Mouse (Mus musculus): ENCODE data around the gene Actl10. TPM values are rescaled to one million over a fixed set of nuclear protein-coding genes. Genes with fewer than 3 reads are reported as not detected.
A peak's percentile ranks its signal among the peaks of the same experiment; 100 is the strongest.

Gene Actl10
- not detected for total RNA-seq (2021)
- long read RNA-seq, experiment 1 = 0 reads
- long read RNA-seq, experiment 2 = 0 reads

DNA sequence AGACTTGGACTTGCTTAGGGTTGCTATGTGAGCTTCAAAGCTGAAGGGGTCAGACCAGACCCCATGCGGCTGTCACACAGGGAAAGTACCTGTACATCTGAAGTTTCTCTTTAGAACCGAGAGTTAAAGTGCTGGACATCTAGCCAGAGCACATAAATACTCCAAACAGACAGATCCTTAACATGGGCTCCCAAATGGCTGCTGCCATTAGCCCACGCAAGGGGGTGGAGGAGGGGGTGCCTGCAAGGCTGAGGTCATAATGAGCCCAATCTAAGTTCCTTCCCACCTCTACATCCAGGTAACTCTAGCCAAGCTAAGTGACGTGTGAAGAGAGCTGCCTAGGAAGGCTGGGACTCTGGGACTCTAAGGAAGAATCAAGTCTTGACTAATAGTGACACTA is at the start of gene Actl10:
Actl10 (plus strand) TSS at position 301 of the 400 bp plus-strand sequence.
- DNase-seq = no peak

DNA sequence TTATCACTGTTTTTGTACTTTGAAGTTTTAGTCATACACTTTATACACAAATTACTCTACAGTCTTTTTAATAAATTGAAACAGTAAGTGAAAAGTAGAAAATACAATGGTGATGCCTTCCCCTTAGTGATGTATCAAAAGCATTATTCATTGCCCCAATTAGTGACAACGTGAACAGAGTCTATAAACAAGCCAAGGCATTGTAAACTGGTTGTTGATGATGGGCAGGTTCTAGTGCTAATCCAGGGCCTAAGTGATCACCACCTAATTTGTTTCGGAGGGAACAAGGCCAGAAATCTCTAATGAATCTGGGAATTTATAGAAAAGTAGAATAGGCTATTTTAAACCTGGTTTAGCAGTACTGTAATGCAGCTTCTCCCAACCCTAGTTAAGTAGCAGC is 44.5 kb upstream of the Actl10 start:
- no peak for DNase-seq

DNA sequence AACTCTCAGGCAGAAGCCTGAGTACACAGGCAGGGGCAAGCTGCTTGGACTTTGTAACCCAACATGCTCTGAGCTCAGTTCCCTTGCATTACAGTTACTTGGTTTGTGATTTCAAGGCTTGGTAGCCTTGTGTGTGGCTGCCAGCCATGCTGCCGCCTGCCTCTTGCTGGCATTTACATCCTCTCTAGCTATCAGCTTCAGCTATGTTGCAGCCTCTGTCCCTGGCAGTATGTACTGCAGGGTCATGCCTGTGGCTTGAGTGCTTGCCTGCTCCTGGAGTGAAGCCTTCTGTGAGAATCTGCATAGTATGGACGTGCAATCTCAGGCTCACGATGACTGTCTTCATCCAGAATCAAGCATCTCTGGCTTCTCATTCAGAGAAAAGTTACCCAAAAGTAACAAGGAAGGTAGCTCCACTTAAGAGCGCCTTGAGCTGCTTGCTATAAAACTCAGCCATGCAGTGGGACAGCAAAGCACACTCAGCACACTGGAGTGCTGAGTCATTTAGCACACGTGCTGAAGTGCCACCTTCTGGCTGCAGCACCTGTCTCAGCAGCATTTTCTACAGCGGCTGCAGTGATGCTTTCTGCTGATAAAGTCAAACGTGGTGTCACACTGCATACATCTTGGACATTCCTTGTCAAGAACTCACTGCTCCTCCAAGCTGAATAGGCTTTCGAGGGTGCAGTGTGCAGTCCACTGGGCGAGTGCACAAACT is 43.9 kb upstream of the Actl10 start:
- peak; percentile 32 for DNase-seq

DNA sequence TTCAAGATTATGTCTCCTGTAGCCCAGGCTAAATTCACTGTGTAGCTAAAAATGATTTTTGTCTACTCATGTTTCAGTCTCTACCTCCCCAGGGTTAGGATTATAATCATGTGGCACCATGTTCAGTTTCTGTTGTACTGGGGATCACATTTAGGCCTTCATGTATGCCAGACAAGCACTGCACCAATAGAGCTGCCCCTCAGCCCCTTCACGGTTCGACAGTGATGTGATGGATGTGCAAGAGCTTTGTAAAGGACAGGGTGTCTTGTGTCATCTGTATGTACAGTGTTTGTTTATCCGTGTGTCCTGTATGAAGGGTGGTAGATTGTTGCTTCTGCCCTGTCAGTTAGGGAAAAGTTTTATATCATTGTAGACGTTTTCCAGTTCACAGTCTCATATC is 43.1 kb upstream of the Actl10 start:
- no peak for DNase-seq

DNA sequence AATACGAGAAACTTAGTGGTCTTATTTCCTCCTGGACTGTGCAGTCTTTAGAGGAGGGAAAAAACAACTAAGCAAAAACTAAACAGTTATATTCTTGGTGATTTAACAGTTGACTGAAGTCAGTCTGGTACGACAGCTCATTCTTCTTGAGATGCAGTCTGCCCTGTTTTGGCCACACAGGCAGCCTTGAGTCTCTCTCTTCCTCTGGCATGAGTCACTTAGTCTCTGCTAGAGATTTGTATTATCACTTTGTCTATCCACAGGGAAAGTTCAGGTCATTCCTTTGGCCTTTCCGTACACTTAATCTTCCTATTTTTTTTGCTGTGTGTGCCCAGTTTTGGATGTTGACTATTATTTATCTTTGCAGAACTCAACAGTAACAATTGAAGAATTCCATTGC is 41.4 kb upstream of the Actl10 start:
- DNase-seq = peak; percentile 26

DNA sequence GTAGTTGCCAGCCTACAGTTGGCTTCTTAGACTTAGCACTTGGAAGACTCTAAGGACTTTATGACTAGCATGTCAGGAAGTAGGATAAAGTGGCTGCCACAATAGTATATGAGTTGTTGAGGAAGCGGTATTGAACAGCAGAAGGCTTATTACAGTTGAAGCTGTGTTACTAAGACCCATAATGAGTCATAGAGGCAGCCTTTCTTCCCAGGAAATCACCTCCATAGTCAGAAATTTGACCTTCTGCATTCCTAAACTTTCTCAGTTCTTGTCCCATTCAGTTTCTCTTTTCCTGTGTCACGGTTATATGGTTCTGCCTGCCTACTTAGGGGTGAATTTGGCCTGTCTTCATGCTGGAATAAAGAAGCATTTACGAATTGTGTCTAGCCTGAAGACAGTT is 34.6 kb upstream of the Actl10 start:
- no peak for DNase-seq

DNA sequence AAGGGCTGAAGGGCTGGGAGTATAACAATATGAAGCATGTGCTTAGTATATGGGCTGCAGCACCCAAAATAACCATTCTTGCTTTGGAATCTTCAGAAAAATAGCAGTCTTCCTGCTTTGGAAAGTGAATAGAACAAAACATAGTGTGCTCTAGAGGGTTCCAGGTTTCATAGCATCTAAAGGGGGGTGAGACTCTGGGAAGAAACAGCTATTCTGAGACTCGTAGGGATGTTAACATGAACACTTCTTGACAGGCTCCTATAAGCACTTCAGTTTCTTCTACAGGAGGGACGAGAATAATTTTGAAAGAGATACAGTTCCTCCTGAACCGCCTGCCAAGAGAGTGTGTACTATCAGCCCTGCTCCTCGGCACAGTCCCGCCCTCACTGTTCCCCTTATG is 34.2 kb upstream of the Actl10 start:
- DNase-seq = no peak

DNA sequence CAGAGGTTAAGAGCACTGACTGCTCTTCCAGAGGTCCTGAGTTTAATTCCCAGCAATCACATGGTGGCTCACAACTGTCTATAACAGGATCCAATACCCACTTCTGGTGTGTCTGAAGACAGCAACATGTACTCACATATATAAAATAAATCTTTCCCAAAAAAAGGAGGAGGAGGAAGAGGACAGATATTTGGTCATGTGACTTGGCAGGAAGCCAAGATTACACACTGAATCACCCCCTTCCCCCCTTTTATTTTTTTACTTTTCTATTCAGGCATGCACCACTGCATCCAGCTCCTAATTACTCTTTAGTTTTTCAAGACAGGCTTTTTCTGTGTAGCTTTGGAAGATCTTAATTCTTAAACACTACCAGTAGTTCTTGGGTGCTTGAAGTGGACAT is 30.1 kb upstream of the Actl10 start:
- no peak for DNase-seq

DNA sequence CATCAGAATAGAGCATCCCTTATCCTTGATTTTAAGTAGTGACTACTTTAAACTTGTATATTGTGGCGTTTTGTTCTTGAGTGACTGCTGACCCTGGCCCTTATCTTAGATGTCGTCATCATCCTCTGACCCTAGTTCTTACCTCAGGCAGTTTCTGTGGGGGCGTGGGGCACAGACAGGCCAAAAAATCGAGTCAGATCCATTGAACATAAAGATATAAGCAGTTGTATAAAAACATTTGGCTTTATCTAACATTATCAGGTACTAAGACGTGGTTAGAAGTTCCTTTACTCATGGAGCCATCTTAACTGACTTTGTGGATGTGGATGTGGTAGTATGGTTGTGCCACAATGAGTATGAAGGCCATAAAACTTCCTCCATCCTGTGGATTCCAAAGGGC is 29.2 kb upstream of the Actl10 start:
- no peak for DNase-seq

DNA sequence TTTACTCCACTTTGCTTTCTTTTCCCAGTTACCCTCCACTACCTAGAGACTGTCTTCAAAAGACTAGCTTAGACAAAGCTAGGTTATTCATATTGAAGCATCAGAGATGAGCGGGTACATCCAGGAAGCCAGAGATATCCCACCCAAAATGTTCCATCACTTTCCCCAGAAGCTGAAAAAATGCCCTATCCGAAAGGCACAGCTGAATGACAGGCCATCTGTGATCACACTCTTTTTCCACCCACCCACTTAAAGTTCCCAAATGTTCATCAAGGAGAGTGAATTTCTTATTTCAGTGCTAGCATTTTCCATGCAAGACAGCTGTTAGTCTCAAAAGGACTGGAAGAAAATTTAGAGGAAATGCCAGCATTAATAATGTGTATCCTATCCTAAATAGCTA is 26.3 kb upstream of the Actl10 start:
- no peak for DNase-seq

DNA sequence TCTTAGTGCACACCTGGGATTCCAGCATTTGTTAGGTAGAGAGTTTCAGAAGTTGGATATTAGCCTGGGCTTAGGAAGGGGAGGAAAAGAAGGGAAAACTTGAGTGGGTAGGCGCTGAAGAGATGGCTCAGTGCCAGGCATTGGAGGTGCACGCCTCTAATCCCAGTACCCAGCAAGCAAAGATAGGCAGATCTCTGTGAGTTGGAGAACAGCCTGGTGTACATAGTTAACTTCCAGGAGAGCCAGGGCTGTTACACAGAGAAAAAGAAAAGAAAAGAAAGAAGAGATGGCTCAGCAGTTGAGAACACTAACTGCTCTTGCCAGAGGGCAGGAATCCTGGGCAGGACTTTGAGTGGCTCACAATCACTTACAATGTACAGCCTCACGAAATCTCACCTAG is 25.0 kb upstream of the Actl10 start:
- no peak for DNase-seq

DNA sequence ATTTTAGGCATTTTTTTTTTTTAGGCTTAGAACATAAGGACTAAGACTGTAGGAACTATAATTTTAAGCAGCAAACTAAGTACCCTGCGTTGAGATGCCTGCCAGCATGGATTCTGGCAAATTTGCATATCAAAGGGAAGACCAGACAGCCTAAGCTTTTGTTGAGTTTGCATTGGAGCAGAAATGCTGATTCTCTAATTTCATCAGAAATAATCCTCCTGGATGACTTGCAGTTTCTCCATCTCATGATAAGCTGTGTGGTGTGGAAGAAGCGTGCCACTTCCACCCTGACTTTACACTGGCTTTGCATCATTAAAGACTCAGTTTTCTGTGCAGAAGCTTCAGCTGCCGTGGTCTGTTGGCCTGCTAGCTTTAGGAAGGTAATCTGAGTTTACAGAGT is 18.7 kb upstream of the Actl10 start:
- DNase-seq = no peak

DNA sequence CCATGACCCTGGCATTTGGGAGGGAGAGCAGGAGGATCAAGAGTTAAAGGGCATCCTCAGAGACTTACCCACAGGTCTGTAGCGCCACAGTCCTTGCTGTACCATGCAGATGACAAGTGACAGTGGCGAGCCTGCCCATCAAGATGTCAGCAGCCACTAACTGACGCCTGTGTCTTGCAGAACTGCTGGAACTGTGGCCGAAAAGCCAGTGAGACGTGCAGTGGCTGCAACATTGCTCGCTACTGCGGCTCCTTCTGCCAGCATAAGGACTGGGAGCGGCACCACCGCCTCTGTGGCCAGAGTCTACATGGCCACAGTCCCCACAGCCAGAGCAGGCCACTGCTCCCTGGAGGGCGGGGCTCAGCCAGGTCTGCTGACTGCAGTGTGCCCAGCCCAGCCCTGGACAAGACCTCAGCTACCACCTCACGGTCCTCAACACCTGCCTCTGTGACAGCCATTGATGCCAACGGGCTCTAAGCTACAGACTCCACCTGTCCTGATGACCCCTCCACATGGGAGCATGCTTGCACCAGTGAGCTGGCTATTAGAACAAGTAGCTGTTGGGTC is 16.8 kb upstream of the Actl10 start:
- no peak for DNase-seq

DNA sequence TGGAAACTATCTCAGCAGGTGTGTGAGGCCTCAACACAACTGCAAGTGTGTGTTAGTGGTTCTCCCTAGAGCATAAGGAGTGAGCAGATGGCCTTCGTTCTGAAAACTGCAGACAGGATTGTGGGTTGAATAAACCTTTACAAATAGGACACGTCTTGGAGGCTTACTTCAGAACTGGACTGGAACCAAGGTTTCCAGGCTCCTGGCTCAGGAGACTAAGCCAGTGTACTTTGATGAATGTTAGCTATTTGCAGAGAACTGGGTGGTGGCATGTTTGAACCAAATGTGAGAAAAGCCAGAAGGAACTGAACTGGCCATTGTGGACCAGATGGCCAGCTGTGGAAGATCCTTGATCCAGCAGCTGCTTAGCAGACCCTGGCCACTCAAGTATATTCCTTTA is 13.3 kb upstream of the Actl10 start:
- DNase-seq = no peak

DNA sequence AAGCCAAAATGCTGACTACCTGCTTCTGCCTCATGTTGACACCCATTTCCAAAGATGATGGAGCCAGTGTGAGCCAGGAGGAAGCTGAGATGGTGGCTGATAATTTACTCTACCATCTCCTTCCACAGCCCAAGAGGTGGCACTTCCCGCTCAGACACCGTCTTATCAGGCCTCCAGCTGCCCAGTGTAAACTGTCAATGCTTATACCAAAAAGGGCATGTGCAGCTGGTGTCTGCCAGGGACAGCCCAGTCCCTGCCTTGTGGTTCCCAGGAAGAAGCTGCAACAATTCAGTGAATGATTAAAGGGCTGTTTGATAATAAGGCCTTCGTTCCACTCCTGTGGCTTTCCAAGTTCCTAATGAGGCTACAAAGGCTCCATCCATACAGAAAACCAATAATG is 12.9 kb upstream of the Actl10 start:
- DNase-seq = no peak

DNA sequence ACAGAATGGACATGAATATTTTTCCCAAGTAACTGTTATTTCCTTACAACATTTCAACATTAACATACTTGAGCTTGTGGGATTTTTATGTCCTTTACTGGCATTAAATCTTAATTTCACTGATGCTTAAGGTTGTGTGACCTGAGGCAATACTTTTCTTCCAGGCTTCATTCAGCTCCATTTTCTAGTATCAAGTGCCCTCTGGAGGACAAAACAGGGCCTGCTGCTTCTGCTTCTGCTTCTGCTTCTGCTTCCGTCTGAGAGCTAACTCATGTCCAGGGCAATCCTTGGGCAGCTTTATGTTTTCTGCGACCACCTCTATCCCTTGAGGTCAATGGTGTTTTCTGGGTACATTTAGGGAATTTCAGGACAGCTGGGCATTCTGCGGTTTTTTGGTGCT is 11.9 kb upstream of the Actl10 start:
- DNase-seq = peak; percentile 64

DNA sequence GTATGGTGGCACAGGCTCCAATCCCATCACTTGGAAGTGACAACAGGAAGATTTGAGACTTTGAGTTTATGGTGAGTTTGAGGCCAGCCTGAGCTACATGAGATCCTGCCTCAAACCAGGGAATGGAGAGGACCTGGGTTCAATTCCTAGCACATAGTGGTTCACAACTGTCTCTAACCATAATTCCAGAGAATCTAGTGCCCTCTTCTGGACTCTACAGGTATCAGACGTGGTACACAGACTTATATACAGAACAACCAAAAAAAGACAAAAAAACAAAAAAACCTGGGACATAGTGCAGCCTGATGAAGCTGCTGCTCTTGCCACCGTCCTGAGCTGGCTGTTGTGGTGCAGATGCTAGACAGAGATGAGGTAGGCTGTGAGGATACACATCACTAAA is 9.9 kb upstream of the Actl10 start:
- DNase-seq = no peak

DNA sequence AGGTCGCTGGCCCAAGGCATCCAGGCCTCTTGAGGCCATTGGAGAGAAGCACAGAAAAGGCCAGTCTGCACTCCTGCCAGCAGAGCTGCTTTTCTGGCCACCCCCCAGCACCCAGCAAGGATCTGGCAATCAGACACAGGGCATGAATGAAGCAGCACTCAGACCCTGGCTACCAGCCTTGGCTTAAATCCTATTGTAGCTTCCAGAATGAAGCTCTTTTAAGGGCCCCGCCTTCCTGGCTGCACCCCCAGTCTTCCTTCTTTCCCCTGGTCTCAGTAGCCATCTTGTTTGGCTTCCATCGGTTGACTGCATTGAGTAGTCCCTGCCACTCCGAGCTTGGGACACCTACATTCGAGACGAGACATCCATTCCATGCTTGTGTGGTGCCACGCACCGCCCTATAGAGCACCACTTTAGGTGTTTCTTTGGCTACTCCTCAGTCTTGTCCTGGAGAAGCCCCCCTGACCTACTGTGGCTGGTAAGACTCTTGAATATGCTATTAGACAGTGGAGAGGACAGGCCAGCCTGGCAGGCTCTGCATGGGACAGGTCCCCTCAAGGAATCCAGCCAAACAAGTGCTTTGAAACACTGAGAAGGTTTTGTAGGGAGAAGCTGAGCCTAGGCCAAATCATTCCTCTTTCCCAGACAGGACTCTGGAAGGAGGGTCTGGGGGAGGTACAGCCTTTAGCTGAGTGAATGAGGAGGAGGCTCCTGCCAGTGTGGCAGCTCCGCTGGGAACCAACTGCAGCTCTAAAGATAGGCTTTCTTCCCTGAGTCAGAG is 7.8 kb upstream of the Actl10 start:
- DNase-seq = peak; percentile 74

DNA sequence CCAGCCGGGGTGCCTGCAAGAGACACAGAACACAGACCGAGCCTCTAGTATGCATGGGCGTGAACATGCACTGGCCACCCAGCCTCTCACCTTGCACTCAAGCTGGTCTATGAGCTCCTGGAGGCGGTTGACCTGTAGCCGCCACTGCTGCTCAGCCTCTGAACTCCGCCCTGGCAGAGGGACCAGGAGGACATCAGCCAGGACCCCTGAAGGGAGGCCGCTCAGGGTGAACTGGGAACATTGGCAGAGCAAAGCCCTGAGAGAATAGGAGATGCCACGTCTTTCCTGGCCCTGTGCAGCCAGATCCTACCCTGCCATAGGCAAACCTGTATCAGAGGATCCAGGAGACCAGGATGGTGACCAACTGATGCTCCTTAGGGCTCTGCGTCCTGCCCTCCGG is 4.9 kb upstream of the Actl10 start, which contains the start of gene 1700003F12Rik:
1700003F12Rik (plus strand) TSS at position 375 of the 400 bp plus-strand sequence.
- no peak for DNase-seq

DNA sequence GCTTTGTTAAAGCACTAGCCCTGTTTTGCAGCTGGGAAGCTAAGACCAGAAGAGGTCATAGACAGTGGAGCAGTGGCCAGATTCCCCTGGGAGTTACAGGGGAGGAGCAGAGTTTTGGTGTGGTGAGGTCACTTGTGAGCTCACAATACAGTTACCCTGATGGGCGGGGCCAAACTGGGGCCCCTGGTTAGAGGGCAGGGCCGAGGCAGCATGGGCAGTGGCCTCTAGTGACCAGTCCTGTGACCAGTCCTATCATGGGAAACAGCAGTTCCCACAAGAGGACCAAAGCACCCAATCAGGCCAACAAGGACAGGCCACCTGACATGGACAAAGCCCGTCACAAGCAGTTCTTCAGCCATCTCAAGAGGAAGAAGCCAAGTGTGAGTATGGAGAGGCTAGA is 2.9 kb upstream of the Actl10 start:
- peak; percentile 49 for DNase-seq

DNA sequence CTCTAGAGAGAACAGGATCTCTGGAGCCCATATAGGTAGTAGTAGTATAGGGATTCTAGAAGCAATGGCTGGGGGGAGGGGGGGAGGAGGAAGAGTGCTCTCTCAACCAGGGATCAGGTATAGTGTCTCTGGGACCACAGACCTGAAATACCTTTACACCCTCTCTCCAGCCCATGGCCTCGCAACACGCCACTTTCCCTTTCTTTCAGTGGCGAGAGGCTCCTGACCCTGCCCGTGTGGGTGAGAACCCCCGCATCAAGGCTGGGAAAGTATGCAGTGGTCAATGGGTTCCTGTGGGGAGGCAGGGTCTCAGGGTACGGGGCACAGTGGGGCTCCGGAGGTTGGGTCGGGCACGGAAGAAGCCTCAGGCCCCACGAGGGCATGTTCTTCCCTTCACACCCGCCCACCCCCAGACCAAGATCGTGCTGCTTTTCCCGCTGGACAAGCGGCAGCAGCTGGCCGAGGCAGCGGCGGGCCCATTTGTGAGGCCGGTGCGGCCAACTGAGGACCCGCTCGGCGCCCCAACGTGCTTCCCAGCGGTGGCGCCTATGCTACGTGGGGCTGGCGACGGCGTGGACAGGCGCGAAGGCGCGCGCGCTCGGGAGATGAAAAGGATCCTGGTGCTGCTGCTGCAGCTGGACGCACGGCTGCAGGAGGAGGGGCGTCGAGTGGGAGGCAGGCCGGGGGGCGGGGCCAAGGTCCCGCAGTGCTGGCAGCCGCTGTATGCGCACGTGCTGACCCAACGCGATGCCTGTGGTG is 2.3 kb upstream of the Actl10 start:
- peak; percentile 83 for DNase-seq

DNA sequence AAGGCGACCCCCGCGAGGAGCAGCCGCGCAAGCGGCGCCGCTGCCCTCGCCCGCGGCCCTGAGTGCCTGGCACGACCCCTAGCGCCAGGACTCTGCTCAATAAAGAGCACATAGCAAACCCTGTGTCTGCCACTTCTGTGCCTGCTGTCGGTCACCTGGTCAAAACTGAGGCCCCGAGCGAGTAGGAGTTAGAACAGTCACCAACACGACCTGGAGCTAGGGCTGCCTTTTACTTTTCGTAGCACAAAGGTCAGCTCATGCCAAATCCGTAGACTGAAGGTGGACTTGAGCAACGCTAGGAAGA is 1.7 kb upstream of the Actl10 start:
- DNase-seq = no peak

DNA sequence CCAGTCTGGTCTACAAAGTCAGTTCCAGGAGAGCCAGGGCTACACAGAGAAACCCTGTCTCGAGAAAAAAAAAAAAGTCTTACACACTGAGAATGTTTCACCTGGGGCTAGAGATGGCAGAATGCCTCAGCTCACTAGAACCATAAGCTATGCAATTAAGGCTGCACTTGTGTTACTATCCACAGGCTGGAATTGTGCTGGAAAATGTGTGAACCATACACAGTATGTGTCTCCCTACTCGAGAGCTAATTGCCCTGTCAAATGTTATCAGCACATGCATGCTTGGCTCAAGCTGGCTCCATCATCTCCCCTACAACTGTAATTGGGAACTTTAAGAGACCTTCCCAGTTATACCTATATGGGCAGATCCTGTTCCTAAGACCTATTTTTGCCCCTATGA is 639 bp upstream of the Actl10 start:
- DNase-seq = no peak
